Mouse (Mus musculus) midbrain, postnatal 0 days (tissue): ENCODE data around the gene Ddost. TPM values are rescaled to one million over a fixed set of nuclear protein-coding genes. Genes with fewer than 3 reads are reported as not detected.

Experiments used
- ATAC-seq: fragments of 200-750 bp; cut with Nextera tagmentation; 2 replicates; pipeline ENCODE4 v1.8.0; 2017; ENCODE audit warnings: moderate number of reproducible peaks, mild to moderate bottlenecking, moderate TSS enrichment, moderate library complexity; ENCODE audit not compliant: low FRiP score
- DNase-seq: peaks from one replicate; pipeline ENCODE4 v3.0.0-alpha.2; 2015; ENCODE audit warnings: low spot score
- H3K27ac ChIP-seq: fragments of 300-500 bp; sonication (generic); 2 replicates; pipeline ENCODE4 v1.5.1; 2014; ENCODE audit warnings: low read depth, mild to moderate bottlenecking, low read length, mixed read lengths
- H3K27me3 ChIP-seq: fragments of 300-500 bp; sonication (generic); 2 replicates; pipeline ENCODE4 v1.6.1; 2014; ENCODE audit warnings: low read length, control low read depth, mixed read lengths; ENCODE audit not compliant: insufficient read depth
- H3K36me3 ChIP-seq: fragments of 300-500 bp; sonication (generic); 2 replicates; pipeline ENCODE4 v1.6.1; 2014; ENCODE audit warnings: low read length, control low read depth, mixed read lengths; ENCODE audit not compliant: insufficient read depth
- H3K4me1 ChIP-seq: fragments of 300-500 bp; sonication (generic); 2 replicates; pipeline ENCODE4 v1.6.1; 2014; ENCODE audit warnings: mild to moderate bottlenecking, control low read depth, antibody characterized with exemption, low read length, mixed read lengths; ENCODE audit not compliant: insufficient read depth
- H3K4me2 ChIP-seq: fragments of 300-500 bp; sonication (generic); 2 replicates; pipeline ENCODE4 v1.6.1; 2014; ENCODE audit warnings: low read depth, mild to moderate bottlenecking, low read length, mixed read lengths; ENCODE audit not compliant: poor library complexity, severe bottlenecking
- H3K4me3 ChIP-seq: fragments of 300-500 bp; sonication (generic); 2 replicates; pipeline ENCODE4 v1.5.1; 2014; ENCODE audit warnings: low read depth, mild to moderate bottlenecking, low read length, moderate library complexity
- H3K9ac ChIP-seq: fragments of 300-500 bp; sonication (generic); replicated peaks from 2 replicates; pipeline ENCODE4 v1.6.1; 2014; ENCODE audit warnings: mild to moderate bottlenecking, low read length, moderate library complexity, mixed read lengths; ENCODE audit not compliant: poor library complexity, severe bottlenecking
- H3K9me3 ChIP-seq: fragments of 300-500 bp; sonication (generic); 2 replicates; pipeline ENCODE4 v1.6.1; 2016; ENCODE audit warnings: low read length, control low read depth
- CTCF ChIP-seq: IDR thresholded peaks from 2 replicates; pipeline ENCODE4 v1.5.1; 2016; ENCODE audit warnings: antibody characterized with exemption, mild to moderate bottlenecking
- WGBS: fragments of 180-500 bp; shearing (Covaris S2); extraction: QIAGEN DNeasy Blood & Tissue Kit; methylation state at CpG from one replicate; pipeline ENCODE4 v1.1.7; 2014; 5-methylcytosine and 5-hydroxymethylcytosine counted together
- polyA plus RNA-seq: library from polyadenylated mRNA; unstranded; fragments of >200 nt; fragmentation: Nextera tagmentation; extraction: Ambion mirVana; gene quantifications from 2 replicates; pipeline ENCODE4 v1.2.1, GENCODE M21; 2015
- total RNA-seq: library from RNA; depleted of rRNA; stranded (reverse); fragments of >200 nt; gene quantifications from 2 replicates; pipeline ENCODE4 v1.2.3, GENCODE M21; 2014

The Ddost gene
- total and polyA plus RNA-seq, 2 experiments from 2014 or later = 207 to 215 TPM

GRCm38 (mm10) chr4:138352692-138353091, 48.2 kb downstream of the Ddost start:
- H3K27ac ChIP-seq = no peak overlapping the region
- TF ChIP-seq CTCF = no peak
- WGBS = 91% methylated on average over 6 of the region's 6 CpGs
- H3K36me3 ChIP-seq = no peaks in the 10 kb centered on the region
- no peak for DNase-seq
- no peaks in the 10 kb centered on the region for H3K9me3 ChIP-seq
- no peak for ATAC-seq
- no peak overlapping the region for H3K9ac ChIP-seq
- H3K27me3 ChIP-seq = no peaks in the 10 kb centered on the region
- no peak overlapping the region for H3K4me2 ChIP-seq
- H3K4me1 ChIP-seq = no peaks in the 10 kb centered on the region
- H3K4me3 ChIP-seq = no peak overlapping the region

GRCm38 (mm10) chr4:138353438-138354171, 49.1 kb downstream of the Ddost start:
- H3K4me3 ChIP-seq = no peak overlapping the region
- H3K9me3 ChIP-seq = no peaks in the 10 kb centered on the region
- ATAC-seq (no peak), DNase-seq (no peak)
- no peak overlapping the region for H3K27ac ChIP-seq
- TF ChIP-seq CTCF = no peak
- no peak overlapping the region for H3K4me2 ChIP-seq
- H3K27me3 ChIP-seq = no peaks in the 10 kb centered on the region
- no peaks in the 10 kb centered on the region for H3K36me3 ChIP-seq
- no peak overlapping the region for H3K9ac ChIP-seq
- no peaks in the 10 kb centered on the region for H3K4me1 ChIP-seq
- 69% methylated on average over 10 of the region's 10 CpGs for WGBS

- H3K4me3 ChIP-seq = no peak overlapping the region
- TF ChIP-seq CTCF = no peak
- no peak overlapping the region for H3K4me2 ChIP-seq
- WGBS = 90% methylated on average over 2 of the region's 2 CpGs
- DNase-seq (no peak), ATAC-seq (no peak)
- no peak overlapping the region for H3K27ac ChIP-seq
- no peak overlapping the region for H3K9ac ChIP-seq
- H3K9me3 ChIP-seq = no peaks in the 10 kb centered on the region
- H3K4me1 ChIP-seq = no peaks in the 10 kb centered on the region
- H3K27me3 ChIP-seq = no peaks in the 10 kb centered on the region
- no peaks in the 10 kb centered on the region for H3K36me3 ChIP-seq
Measured at GRCm38 (mm10) chr4:138355496-138355895, 51.0 kb downstream of the Ddost start.

- H3K27ac ChIP-seq = no peak overlapping the region
- H3K4me3 ChIP-seq = no peak overlapping the region
- H3K36me3 ChIP-seq = no peaks in the 10 kb centered on the region
- H3K27me3 ChIP-seq = no peaks in the 10 kb centered on the region
- WGBS = 90% methylated on average over 8 of the region's 8 CpGs
- DNase-seq (no peak), ATAC-seq (no peak)
- H3K4me1 ChIP-seq = no peaks in the 10 kb centered on the region
- no peak overlapping the region for H3K9ac ChIP-seq
- no peak overlapping the region for H3K4me2 ChIP-seq
- no peaks in the 10 kb centered on the region for H3K9me3 ChIP-seq
- no peak for TF ChIP-seq CTCF
Measured at GRCm38 (mm10) chr4:138356141-138356540, 51.6 kb downstream of the Ddost start.

- Histone ChIP-seq H3K36me3 (no peaks in the 10 kb centered on the region), H3K9ac (no peak overlapping the region), H3K4me3 (no peak overlapping the region), H3K4me2 (no peak overlapping the region), H3K9me3 (no peaks in the 10 kb centered on the region), H3K4me1 (no peaks in the 10 kb centered on the region), H3K27me3 (no peaks in the 10 kb centered on the region), H3K27ac (no peak overlapping the region)
- ATAC-seq (no peak), DNase-seq (no peak)
- 94% methylated on average over 12 of the region's 12 CpGs for WGBS
- no peak for TF ChIP-seq CTCF
Measured at GRCm38 (mm10) chr4:138356551-138356950, 52.0 kb downstream of the Ddost start.

- H3K4me2 ChIP-seq = no peak overlapping the region
- H3K4me1 ChIP-seq = no peaks in the 10 kb centered on the region
- DNase-seq = no peak
- TF ChIP-seq CTCF = no peak
- H3K36me3 ChIP-seq = no peaks in the 10 kb centered on the region
- no peak overlapping the region for H3K4me3 ChIP-seq
- no peaks in the 10 kb centered on the region for H3K9me3 ChIP-seq
- WGBS = 76% methylated on average over 3 of the region's 3 CpGs
- no peaks in the 10 kb centered on the region for H3K27me3 ChIP-seq
- no peak overlapping the region for H3K9ac ChIP-seq
- no peak for ATAC-seq
- no peak overlapping the region for H3K27ac ChIP-seq
Measured at GRCm38 (mm10) chr4:138358176-138358575, 53.6 kb downstream of the Ddost start.
